Mouse (Mus musculus): ENCODE measurements around the gene Pkig.
"Not testable (repeated sequence)": the region's sequence is repeated elsewhere in the genome, so short reads cannot be mapped to it uniquely, and the experiment has no call there.

Gene Pkig

GRCm38 (mm10) chr2:163657975-163658886 lies at the start of gene Pkig:
Gene Pkig, plus strand, starts transcription at chr2:163658386.
- in situ Hi-C loops (cut with MboI, MseI): no loop called here

DNA sequence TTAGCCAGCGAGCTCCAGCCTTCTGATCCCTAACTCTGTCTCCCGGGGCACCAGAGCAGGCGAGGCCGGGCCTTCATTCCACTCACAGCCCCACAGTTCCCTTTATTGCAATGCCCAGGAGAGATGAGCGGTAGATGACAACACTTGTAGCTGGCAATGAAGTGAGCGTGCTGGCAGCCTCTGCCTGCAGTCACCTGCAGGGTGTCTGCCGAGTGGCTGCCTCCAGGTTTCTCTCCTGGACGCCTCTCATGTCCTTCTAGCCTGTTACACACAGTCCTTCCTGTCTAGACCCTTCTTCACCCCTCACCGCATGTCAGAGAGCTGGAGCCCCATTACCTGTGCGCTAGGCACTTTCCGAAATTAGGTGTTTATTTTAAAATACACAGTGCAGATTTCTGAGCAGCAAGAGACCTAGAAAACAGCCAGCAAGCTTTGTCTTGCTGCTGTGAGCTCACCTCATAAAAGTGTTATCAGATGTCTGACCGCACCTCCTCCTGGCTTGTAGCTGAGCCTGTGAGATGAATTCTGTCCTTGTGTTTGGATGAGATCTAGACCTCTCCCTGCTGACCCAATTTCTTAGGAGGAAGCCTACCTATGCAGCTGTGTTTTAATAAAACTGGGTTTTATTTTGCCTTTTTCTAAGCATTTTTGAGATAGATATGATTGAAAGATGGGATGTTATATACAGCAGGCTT lies 48.8 kb upstream of the Pkig start:
- in situ Hi-C loops (cut with MboI, MseI): loop anchor here in 1 of 2 experiments (10.0 kb wide), 1 partner anchor 535 kb away; no protein-coding TSS in a partner anchor

DNA sequence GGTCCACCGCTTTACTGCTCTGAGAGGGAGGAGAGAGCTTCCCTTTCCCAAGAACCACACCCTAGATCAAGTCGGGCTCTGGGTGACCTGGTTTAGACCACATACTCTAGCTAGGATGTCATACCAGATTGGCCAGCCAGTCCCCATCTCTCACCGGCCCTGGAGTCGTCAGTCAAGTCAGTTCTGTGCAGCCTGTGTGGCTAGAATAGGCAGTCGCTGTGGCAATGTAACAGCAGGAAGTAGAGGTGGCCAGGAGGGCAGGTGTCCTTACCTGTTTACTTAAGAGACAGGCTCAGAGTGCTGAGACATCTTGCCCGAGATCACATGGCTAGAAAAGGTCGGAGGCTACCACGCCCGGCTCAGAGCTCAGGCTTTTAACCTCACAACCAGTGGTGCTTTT lies 47.0 kb upstream of the Pkig start:
- in situ Hi-C loops (cut with MboI, MseI): no loop called here

DNA sequence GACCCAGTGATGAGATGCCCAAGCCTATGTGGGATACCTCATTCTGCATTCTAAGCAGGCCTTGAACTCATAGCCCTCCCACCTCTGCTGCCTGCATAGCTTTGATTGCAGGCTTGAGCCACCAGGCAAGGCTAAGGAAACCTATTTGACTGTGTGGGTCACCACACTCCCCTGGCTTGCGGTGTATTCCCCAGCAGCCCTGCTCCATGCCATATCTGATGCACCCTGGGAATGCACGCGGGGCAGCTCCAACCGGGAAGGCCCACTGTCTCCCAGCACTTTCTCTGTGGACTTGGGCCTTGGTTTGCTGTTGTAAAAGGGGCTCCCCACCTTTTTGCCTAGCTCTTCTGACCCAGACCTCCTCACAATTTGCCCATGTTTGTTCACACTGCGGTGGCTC lies 45.0 kb upstream of the Pkig start:
- in situ Hi-C loops (cut with MboI, MseI): no loop called here

GRCm38 (mm10) chr2:163613990-163614389 lies 44.2 kb upstream of the Pkig start:
- in situ Hi-C loops (cut with MboI, MseI): no loop called here

DNA sequence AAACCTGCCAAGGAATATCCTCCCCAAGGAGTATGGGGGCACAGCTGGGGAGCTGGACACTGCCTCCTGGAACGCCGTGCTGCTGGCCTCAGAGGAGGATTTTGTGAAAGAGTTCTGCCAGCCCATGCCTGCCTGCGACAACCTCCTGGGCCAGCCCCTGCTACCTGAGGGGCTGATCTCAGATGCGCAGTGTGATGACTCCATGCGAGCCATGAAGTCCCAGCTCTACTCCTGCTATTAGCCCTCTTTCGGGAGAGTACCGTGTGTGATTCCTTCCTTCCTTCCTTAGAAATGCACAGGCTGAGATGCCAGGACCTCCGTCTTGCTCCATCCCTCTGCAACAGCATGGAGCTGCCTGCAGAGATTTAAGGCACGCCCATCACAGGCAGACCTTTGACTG lies 42.8 kb upstream of the Pkig start:
- in situ Hi-C loops (cut with MboI, MseI): no loop called here

DNA sequence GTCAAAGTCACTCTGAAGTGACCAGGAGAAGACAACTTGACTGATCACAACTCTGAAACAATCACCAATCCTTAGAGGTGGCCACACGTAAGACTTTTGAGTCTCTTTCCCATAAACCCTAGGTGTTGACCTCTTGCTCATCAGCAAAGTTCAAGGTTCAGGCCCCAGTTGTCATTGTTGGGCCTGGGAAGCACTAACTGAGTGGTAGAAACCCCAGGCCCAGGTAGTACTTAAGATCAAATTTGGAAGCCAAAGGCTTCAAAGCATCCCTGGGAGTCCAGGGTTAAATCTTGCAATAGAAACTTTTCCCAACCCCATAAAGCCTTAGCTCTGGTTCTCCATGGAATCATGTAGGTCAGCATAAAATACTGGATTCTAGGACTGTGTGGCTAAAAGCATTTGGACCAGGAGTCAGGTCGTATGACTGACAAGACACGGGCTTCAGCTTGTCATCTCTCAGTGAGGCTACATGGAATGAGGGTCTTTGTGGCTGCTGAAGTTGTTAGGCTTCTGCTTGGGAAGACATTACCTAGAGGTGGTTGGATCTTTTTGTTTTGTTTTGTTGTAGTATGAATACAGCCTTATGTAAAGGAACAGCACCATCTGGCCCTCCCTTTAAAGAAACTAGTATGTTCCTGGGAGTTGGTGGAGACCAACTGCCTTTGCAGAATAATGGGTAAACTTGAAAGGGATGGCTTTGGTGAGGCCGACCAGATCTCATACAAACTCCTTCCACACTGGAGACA lies 42.1 kb upstream of the Pkig start:
- in situ Hi-C loops (cut with MboI, MseI): no loop called here

- in situ Hi-C loops (cut with MboI, MseI): no loop called here
Measured at GRCm38 (mm10) chr2:163616652-163617227, 41.4 kb upstream of the Pkig start.

- in situ Hi-C loops (cut with MboI, MseI): no loop called here
Measured at GRCm38 (mm10) chr2:163617232-163617863, 40.8 kb upstream of the Pkig start.

GRCm38 (mm10) chr2:163617874-163618273 lies 40.3 kb upstream of the Pkig start:
- in situ Hi-C loops (cut with MboI, MseI): no loop called here

DNA sequence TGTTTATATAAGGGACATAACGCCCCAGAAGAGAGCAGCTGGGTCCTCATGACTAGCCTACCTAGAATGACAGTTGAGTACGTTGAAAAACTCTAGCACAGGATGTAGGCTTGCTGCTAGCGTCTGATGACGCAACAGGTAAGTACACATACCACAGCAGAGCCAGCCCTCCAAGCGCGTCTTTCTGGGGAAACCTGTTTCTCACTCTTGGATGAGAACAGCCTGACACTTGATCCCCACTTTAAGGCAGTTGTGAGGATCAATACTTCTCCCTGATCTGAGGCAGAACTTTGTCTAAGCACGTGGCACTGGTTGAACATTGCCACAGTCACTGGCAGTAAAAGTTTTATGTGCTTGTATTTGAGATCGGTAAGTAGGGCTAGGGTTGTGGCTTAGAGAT lies 37.7 kb upstream of the Pkig start:
- in situ Hi-C loops (cut with MboI, MseI): no loop called here

DNA sequence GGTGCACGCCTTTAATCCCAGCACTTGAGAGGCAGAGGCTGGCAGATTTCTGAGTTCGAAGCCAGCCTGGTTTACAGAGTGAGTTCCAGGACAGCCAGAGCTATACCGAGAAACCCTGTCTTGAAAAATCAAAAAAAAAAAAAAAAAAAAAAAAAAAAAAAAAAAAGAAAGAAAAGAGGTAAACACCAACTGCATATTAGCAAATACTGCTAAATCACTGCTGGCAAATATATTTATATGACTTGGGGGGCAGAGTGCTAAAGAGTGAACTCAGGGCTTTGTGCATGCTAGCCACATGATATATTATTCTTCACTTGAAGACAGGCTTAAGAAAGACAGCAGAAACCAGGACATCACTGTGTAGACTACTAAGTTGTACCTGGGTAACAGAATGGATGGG lies 36.8 kb upstream of the Pkig start:
- in situ Hi-C loops (cut with MboI, MseI): not testable (repeated sequence)

- in situ Hi-C loops (cut with MboI, MseI): no loop called here
Measured at GRCm38 (mm10) chr2:163631223-163631622, 27.0 kb upstream of the Pkig start.

- in situ Hi-C loops (cut with MboI, MseI): no loop called here
Measured at GRCm38 (mm10) chr2:163631715-163632114, 26.5 kb upstream of the Pkig start.

- in situ Hi-C loops (cut with MboI, MseI): no loop called here
Measured at GRCm38 (mm10) chr2:163634211-163634610, 24.0 kb upstream of the Pkig start.

GRCm38 (mm10) chr2:163636057-163636456 lies 22.1 kb upstream of the Pkig start:
- in situ Hi-C loops (cut with MboI, MseI): no loop called here

- in situ Hi-C loops (cut with MboI, MseI): no loop called here
Measured at GRCm38 (mm10) chr2:163637655-163638266, 20.4 kb upstream of the Pkig start.

- in situ Hi-C loops (cut with MboI, MseI): loop anchor here in 1 of 2 experiments (5.0 kb wide), 1 partner anchor 38 kb away; the partner anchor contains the start of gene Ttpal
Measured at GRCm38 (mm10) chr2:163640493-163640892, 17.7 kb upstream of the Pkig start.

GRCm38 (mm10) chr2:163641681-163642080 lies 16.5 kb upstream of the Pkig start:
- in situ Hi-C loops (cut with MboI, MseI): loop anchor here in 1 of 2 experiments (5.0 kb wide), 1 partner anchor 39 kb away; the partner anchor contains the start of gene Ttpal

Data from T-helper 17 cell (primary cell).